In the genomic region with DNA sequence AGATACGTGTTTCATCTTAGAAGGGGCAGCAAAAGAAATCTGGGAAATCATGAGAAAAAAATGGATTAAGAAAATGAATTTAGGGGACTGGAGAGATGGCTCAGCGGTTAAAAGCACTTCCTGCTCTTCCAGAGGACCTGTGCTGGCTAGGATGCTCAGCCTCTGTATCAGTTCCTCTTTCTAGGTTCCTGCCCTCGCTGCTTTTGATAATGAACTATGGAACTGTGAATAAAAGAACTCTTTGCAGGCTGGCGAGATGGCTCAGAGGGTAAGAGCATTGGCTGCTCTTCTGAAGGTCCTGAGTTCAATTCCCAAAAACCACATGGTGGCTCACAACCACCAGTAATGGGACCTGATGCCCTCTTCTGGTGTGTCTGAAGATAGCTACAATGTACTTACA, we compare ENCODE assay signal across 28 mouse cellular contexts. TPM values are rescaled to one million over a fixed set of nuclear protein-coding genes. Genes with fewer than 3 reads are reported as not detected.
DNase-seq lines count a peak whose midpoint lies in the region; ATAC-seq and TF ChIP-seq lines count a peak whose summit lies in the region.
"Had no signal": no experiment of that assay in that cellular context is flagged by ENCODE, and none has a peak within 500 bp of the region (broad histone marks: within the 10 kb centered on the region; RNA-seq: fewer than 3 reads in every experiment).

No protein-coding gene starts in this region.

- H3K9me3 ChIP-seq in CH12.LX (replicated peaks; ENCODE audit: low read length) = no peaks in the 10 kb centered on the region
- H3K9me3 ChIP-seq: embryonic facial prominence, embryonic 10.5 days; heart, embryonic 13.5 days; hindbrain, embryonic 12.5 days had no signal

- no peak overlapping the region for H3K9ac ChIP-seq in CH12.LX (ENCODE audit: insufficient read depth, low read depth)
- H3K9ac ChIP-seq: heart, embryonic 13.5 days; hindbrain, embryonic 12.5 days had no signal

- DNase-seq in A20 (ENCODE audit: low read depth, low spot score) = peak; percentile 61
- DNase-seq in CH12.LX (ENCODE audit: extremely low read depth) = peak; percentile 54
- no peak for DNase-seq in c-Kit-positive CD71-positive TER-119-positive erythroid progenitor cells, embryonic 14.5 days (ENCODE audit: low spot score)
- DNase-seq in Muller cell, postnatal 12 days (ENCODE audit: inconsistent ontology term) = no peak
- no peak for DNase-seq in layer of hippocampus, postnatal 36 days
- no peak for DNase-seq in thymus, adult 18-20 months
- DNase-seq: adrenal gland, postnatal 14 days; cerebellum, adult 18-20 months; cerebellum, adult 9-11 months; cerebellum, postnatal 36 days; gastrocnemius, postnatal 10 days; heart, postnatal 36 days had no signal

- H3K4me1 ChIP-seq in CH12.LX (ENCODE audit: control insufficient read depth in 1 of 2, insufficient read depth in 2 of 2) = peaks cover 9 to 52% of the 10 kb centered on the region in 2 experiments
- H3K4me1 ChIP-seq: embryonic facial prominence, embryonic 10.5 days; hindbrain, embryonic 12.5 days had no signal

- H3K79me2 ChIP-seq in CH12.LX (replicated peaks; ENCODE audit: control insufficient read depth, extremely low read depth, insufficient read depth, poor library complexity, severe bottlenecking) = no peaks in the 10 kb centered on the region

- peak in 1 of 2 experiments; percentile 24; a peak in 1 of 4 replicates for TF ChIP-seq CTCF in CH12.LX (conservative IDR thresholded peaks at IDR 0.05 in 1 of 2, IDR thresholded peaks at IDR 0.05 in 1 of 2; ENCODE audit: low read depth in 2 of 2, low read length in 2 of 2)

- in situ Hi-C loops in CH12.LX (cut with MboI; ENCODE audit: low pct_ligation_motif_present, low pct_unique_long_range_greater_than_20kb, low sequenced_read_pairs) = no loop called here

- no peak overlapping the region for H3K4me3 ChIP-seq in CH12.LX (replicated peaks in 1 of 3; ENCODE audit: low read depth in 2 of 3, low read length in 2 of 3, poor library complexity in 1 of 3)
- H3K4me3 ChIP-seq: embryonic facial prominence, embryonic 10.5 days; heart, embryonic 13.5 days; hindbrain, embryonic 12.5 days had no signal

- peak; percentile 75 for TF ChIP-seq EP300 in CH12.LX (IDR thresholded peaks at IDR 0.05; ENCODE audit: low read length)

- no peak overlapping the region; the same call in 1 of the 2 replicates for H3K4me2 ChIP-seq in CH12.LX (ENCODE audit: insufficient read depth, low read depth, poor library complexity, severe bottlenecking)
- H3K4me2 ChIP-seq: heart, embryonic 13.5 days; hindbrain, embryonic 12.5 days had no signal

- no peak overlapping the region for H3K27ac ChIP-seq in CH12.LX (ENCODE audit: insufficient read depth, low read depth)
- H3K27ac ChIP-seq: embryonic facial prominence, embryonic 10.5 days; heart, embryonic 13.5 days; hindbrain, embryonic 12.5 days had no signal

- no peak for TF ChIP-seq RAD21 in CH12.LX (IDR thresholded peaks at IDR 0.05; ENCODE audit: low read depth, low read length)

- ATAC-seq in granulocyte monocyte progenitor cell, adult 5-6 weeks (replicated peaks; ENCODE audit: poor library complexity, severe bottlenecking) = peak; percentile 60
- peak; percentile 59; the same call in 1 of the 2 replicates for ATAC-seq in monocyte, adult 5-6 weeks (replicated peaks; ENCODE audit: insufficient number of reproducible peaks, low FRiP score, low TSS enrichment, poor library complexity, severe bottlenecking)
- ATAC-seq: activated CD4-positive, CD25-positive, alpha-beta regulatory T cell, adult 4 months; forebrain, embryonic 14.5 days; hindbrain, embryonic 16.5 days; inflammation-experienced regulatory T-cells, adult 6 months; Patski had no signal

- TF ChIP-seq POLR2A in CH12.LX (IDR thresholded peaks at IDR 0.05; ENCODE audit: low read depth, low read length) = no peak

- dilution Hi-C loops in CH12.LX (cut with MboI; ENCODE audit: extremely low pct_ligation_motif_present, extremely low pct_unique_long_range_greater_than_20kb, low sequenced_read_pairs) = no loop called here

- no peaks in the 10 kb centered on the region for H3K36me3 ChIP-seq in CH12.LX (replicated peaks in 1 of 2; ENCODE audit: control insufficient read depth in 1 of 2, insufficient read depth in 1 of 2, low read length in 1 of 2)
- H3K36me3 ChIP-seq: embryonic facial prominence, embryonic 10.5 days; heart, embryonic 13.5 days had no signal

- H3K27me3 ChIP-seq in CH12.LX (replicated peaks) = no peaks in the 10 kb centered on the region
- H3K27me3 ChIP-seq: heart, embryonic 13.5 days; hindbrain, embryonic 12.5 days; Patski had no signal

TF ChIP-seq in CH12.LX, 34 proteins besides CTCF, POLR2A, EP300 and RAD21:
- no peak for TF ChIP-seq PAX5 (IDR thresholded peaks at IDR 0.05; ENCODE audit: low read length)
- peak; percentile 84 for TF ChIP-seq IRF4 (IDR thresholded peaks at IDR 0.05; ENCODE audit: low read depth, low read length)
- no peak for TF ChIP-seq TBP (conservative IDR thresholded peaks at IDR 0.05; ENCODE audit: low read depth, low read length)
- TF ChIP-seq GABPA (IDR thresholded peaks at IDR 0.05; ENCODE audit: insufficient replicate concordance, low read depth, low read length) = no peak
- TF ChIP-seq ZKSCAN1 (IDR thresholded peaks at IDR 0.05; ENCODE audit: borderline replicate concordance, low read depth, low read length) = no peak

RNA-seq across cellular contexts. Expression of a gene that starts 21.2 kb away (rescaled TPM):
- 10.1 and 11.7 TPM in 2 replicates for total RNA-seq in CH12.LX (2012; rRNA removed)
- 1.1 and 2.9 TPM in 2 replicates for total RNA-seq in CH12.LX (2014; rRNA removed)
- 3.6 and 3.8 TPM in 2 replicates for polyA plus RNA-seq in CH12.LX (2012; ENCODE audit: insufficient read length, low read depth)
- total RNA-seq in granulocyte monocyte progenitor cell, adult 5-6 weeks (2014; fragmentation: Nextera tagmentation) = 18.3 and 21.3 TPM in 2 replicates
- 7.9 and 10.5 TPM in 2 replicates for total RNA-seq in granulocyte monocyte progenitor cell, adult 5-6 weeks (2017)
- 2.6 to 5.0 TPM (median 3.4 TPM) in 3 replicates for total RNA-seq in monocyte, adult 5-6 weeks (2017)
- total RNA-seq in layer of hippocampus, postnatal 36 days (2021) = 10 to 100 TPM; 40.8 to 44.0 TPM

RNA-seq across cellular contexts. Expression of a gene that starts 25.5 kb away (rescaled TPM):
- not detected in 2 replicates for total RNA-seq in CH12.LX (2012; rRNA removed)
- not detected in 2 replicates for total RNA-seq in CH12.LX (2014; rRNA removed)
- polyA plus RNA-seq in CH12.LX (2012; ENCODE audit: insufficient read length, low read depth) = not detected in 2 replicates
- total RNA-seq in granulocyte monocyte progenitor cell, adult 5-6 weeks (2014; fragmentation: Nextera tagmentation) = not detected in 2 replicates
- not detected in 2 replicates for total RNA-seq in granulocyte monocyte progenitor cell, adult 5-6 weeks (2017)
- not detected in 3 replicates for total RNA-seq in monocyte, adult 5-6 weeks (2017)
- not detected for total RNA-seq in layer of hippocampus, postnatal 36 days (2021)
- total RNA-seq: adrenal gland, adult 18-20 months; adrenal gland, postnatal 14 days; ES-E14; gastrocnemius, postnatal 10 days; gastrocnemius, postnatal 4 days; heart, adult 8-10 months; heart, postnatal 36 days had no signal
- polyA plus RNA-seq: activated CD4-positive, CD25-positive, alpha-beta regulatory T cell, adult 4 months; embryonic facial prominence, embryonic 14.5 days; forebrain, embryonic 14.5 days; heart, embryonic 13.5 days; heart, postnatal 0 days; inflammation-experienced regulatory T-cells, adult 6 months had no signal

RNA-seq across cellular contexts. Expression of a gene that starts 52.0 kb away (rescaled TPM):
- total RNA-seq in CH12.LX (2012; rRNA removed) (4.3 and 5.0 TPM in 2 replicates), CH12.LX (2014; rRNA removed) (0.32 and 1.00 TPM in 2 replicates)
- 0.63 and 0.81 TPM in 2 replicates for polyA plus RNA-seq in CH12.LX (2012; ENCODE audit: insufficient read length, low read depth)
- 2.4 and 2.9 TPM in 2 replicates for total RNA-seq in granulocyte monocyte progenitor cell, adult 5-6 weeks (2014; fragmentation: Nextera tagmentation)
- total RNA-seq in granulocyte monocyte progenitor cell, adult 5-6 weeks (2017) = 4.7 and 11.6 TPM in 2 replicates
- total RNA-seq in monocyte, adult 5-6 weeks (2017) = 0.75 to 3.1 TPM (median 0.87 TPM) in 3 replicates
- 1 to 10 TPM; 1.9 to 2.2 TPM for total RNA-seq in layer of hippocampus, postnatal 36 days (2021)
- polyA plus RNA-seq: activated CD4-positive, CD25-positive, alpha-beta regulatory T cell, adult 4 months; inflammation-experienced regulatory T-cells, adult 6 months had no signal

Comparison
In these comparisons a context has a peak if more than half of its experiments do, and no peak if none do; other contexts are left out.
1. DNase-seq: peak in A20 (single experiment) and CH12.LX (single experiment); none in c-Kit-positive CD71-positive TER-119-positive erythroid progenitor cells, embryonic 14.5 days (single experiment), Muller cell, postnatal 12 days (single experiment), layer of hippocampus, postnatal 36 days (0 of 2) and thymus, adult 18-20 months (0 of 2).